Mouse (Mus musculus) spleen, postnatal 14 days (tissue): Measurements from ENCODE around the gene Prelid3b.

Experiments used
- DNase-seq, 2 experiments: peaks; one replicate each; pipeline ENCODE4 v3.0.0; 2021 to 2022; ENCODE audit warnings: low spot score in 2 of 2

Prelid3b gene

GRCm38 (mm10) chr2:174472818-174473549 lies at the start of gene Prelid3b:
TSS of gene Prelid3b (minus strand) at chr2:174473081.
- DNase-seq = peak; percentile 100

DNA sequence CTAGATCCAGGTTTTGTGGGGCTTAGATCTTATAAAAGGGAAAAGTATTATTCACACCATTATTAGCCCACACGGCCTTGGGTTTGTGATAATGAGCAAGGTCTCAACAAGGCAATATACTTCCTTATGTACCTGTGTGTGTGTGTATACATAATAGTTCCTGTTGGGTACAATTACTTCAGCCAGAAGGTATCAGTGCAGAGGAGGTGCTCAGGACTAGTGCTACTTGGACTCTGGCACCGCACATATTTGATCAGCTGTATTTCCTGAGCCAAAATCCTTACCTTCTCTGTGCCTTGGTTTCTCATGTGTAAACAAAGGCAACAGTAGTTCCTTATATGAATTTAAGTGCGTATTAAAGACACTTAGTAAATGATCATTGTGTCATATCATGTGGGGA lies 49.3 kb upstream of the Prelid3b start:
- DNase-seq = no peak

- DNase-seq = no peak
Measured at GRCm38 (mm10) chr2:174517141-174518079, 44.5 kb upstream of the Prelid3b start.

GRCm38 (mm10) chr2:174514887-174515286 lies 42.0 kb upstream of the Prelid3b start:
- DNase-seq = no peak

DNA sequence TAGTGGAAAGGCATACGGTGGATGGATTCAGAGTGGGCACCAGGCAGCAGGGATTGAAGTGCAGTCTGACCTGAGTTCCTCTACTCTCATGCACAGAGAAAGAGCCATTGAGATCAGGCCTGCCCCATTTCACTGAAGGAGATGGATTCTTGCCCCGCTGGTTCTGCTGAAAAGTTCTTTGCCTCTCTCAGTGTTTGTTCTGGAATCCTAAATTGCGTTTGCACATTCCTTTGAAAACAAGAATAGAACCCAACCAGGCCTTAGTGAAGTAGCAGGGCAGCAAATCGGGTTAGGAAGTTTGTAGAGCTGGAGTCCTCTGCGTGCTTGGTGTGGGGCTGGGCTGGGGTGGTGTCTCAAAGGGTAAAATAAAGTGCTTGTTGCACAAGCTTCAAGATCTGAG lies 40.9 kb upstream of the Prelid3b start:
- no peak for DNase-seq

GRCm38 (mm10) chr2:174509825-174510224 lies 36.9 kb upstream of the Prelid3b start:
- DNase-seq = no peak

DNA sequence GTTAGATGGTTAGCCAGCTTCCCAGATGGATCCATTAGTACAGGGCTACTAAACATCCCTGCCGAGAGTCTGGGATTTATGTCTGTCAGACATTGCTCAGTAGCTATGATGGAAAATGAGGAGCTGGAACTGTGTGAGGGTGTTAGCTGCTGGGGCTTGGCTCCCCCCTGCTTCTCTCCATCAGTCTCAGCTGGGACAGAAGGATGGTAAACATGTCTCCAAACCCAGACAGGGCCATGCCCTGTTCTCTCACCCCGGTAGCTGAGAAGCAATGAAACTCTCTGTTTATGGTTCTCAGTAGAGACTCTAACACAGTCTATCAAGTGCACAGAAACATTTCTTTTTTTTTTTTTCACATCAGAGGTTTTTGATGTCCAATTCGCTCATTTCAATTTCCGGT lies 35.1 kb upstream of the Prelid3b start:
- no peak for DNase-seq

- DNase-seq = no peak
Measured at GRCm38 (mm10) chr2:174502831-174503460, 30.1 kb upstream of the Prelid3b start.

DNA sequence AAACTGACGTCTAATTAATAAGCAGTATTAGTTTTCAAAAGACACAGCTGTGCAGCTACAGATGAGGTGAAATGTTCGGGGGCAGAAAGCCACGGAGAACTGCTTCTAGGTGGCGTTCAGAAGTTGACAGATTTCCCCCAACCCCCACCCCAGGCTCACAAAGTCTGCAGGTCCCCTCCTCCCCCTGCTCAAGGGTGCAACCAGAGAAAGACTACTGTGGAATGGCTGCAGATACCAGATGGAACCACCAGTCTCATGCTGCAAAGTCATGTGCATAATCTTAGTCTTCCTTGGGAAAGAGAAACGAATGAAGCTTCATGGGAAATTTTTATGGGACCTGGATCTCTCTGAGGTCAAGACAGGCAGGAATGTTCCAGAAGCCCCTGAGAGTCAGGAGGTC lies 29.4 kb upstream of the Prelid3b start:
- DNase-seq = no peak

- DNase-seq = no peak
Measured at GRCm38 (mm10) chr2:174501517-174501916, 28.6 kb upstream of the Prelid3b start.

DNA sequence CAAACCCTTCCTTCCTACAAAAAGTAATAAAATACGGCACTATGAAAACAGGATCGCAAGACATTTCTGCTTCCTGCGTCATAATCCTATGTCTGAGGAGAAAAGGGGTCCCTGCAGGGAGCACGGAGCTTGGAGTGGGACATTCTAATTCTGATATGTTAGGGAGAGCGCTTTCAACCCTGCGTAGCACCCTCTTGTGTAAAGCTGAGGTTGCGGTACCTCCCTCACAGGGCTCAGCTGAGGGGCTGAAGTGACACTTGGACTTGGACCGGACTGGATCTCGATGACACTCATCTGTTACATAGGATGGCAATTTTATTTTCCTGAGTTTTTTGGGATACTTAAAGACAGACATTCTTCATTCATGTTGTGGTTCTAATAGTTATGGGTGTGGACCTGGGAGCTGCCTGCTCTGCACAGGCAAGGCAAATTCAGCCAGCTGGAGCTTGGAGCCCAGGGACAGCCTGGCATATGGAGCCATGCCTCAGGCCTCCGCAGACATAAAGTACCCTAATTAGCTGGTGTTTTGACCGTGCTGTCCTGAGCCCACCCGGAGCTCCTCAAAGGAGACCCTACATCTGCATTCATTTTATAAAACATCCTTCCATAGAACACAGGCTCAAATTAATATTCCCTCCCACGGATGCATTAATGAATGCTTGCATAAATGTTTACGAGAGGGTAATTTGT lies 28.1 kb upstream of the Prelid3b start:
- DNase-seq = no peak

DNA sequence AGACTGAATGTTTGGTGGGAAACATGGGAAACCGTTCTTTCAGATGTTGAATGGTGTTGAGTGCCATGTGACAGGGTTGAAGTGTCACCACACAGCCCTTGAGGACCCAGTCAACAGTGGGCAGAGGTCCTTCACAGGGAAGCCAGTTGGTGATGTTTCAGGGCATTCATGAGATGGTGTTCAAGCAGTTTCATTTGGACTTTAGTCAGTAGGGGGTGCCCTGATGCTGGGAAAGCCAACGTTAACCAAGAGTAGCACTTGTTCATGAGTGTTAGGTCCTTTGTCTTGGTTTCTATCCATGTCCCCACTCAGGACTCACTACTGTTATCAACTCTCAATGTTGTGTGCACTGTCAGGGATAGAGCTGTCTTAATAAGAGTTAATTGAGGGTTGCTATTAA lies 20.0 kb upstream of the Prelid3b start:
- peak in 1 of 2 experiments; percentile 24 for DNase-seq

GRCm38 (mm10) chr2:174487005-174487404 lies 14.1 kb upstream of the Prelid3b start:
- DNase-seq = no peak

DNA sequence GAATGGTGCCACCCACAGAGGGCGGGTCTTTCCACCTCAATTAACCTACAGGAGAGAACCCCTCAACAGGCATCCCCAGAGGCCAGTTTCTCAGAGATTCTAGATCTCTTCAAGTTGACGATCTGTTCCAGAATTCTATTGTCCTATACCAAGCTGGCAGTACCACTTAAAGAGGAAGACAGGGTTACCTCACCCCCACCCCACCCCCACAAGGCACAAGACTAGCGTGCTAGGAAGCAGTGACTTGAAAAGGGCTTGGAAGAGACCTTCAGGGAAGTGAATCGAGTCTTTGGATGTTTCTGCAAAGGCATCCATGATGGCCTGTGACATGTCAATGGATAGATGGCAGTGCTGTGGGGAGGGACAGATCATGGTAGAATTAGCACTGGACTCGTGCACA lies 5.9 kb upstream of the Prelid3b start:
- no peak for DNase-seq

GRCm38 (mm10) chr2:174477543-174478319 lies 4.8 kb upstream of the Prelid3b start:
- no peak for DNase-seq

GRCm38 (mm10) chr2:174473550-174473927 lies 658 bp upstream of the Prelid3b start:
- DNase-seq = no peak

DNA sequence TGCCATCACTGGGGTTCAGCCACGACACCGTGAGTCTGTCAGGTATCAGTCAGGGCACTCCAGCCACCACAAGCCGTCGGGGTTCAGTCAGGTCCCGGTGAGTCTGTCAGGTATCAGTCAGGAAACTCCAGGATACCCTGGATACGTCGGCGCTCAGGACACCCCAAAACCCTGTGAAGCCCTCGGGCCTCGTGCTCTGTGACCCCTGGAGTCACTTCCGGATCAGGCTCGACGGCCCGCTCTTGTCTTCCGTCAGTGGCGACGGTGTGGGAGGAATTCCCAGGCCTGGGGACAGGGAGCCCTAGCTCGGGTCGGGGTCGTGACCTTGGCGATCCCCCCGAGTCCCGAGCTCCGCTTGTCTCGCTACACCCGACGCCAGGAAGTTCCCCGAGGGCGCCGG lies 474 bp downstream of the Prelid3b start:
- DNase-seq = no peak

- DNase-seq = no peak
Measured at GRCm38 (mm10) chr2:174470786-174471405, 2.0 kb downstream of the Prelid3b start.

- no peak for DNase-seq
Measured at GRCm38 (mm10) chr2:174470333-174470732, 2.5 kb downstream of the Prelid3b start.

DNA sequence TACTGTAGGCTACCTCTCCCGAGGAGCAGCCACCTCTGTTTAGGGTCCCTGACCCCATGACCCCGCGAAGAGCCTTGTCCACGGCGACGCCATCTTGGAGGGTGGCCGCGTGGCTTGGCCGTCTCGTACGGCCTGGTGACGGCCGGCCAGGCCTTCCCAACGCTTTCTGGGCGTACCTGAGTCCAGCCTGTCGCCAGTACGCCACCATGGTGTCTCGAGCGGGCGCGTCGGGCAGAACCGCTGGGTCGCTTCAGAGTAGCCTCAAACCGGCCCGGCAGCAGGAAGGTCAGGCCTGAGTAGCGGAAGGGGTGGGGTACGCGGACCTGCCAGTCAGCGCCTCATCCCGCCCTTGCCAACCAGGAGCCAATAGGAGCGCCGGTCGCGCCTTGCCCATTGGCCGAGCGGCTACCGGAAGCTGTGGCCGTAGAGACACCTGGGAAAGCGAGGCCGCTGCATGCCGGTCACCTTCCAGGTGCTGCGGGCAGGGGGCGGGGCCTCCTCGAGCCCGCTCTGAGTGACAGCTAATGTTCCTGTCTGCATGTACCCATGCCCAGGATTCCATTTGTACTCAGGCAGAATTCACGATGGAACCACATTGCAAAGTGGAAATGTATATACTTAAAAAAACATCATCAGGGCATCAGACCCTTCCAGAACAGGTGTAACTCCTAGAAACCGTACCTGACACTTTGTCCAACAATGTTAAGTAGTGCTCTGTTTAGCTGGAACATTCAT lies 8.9 kb downstream of the Prelid3b start, which contains the start of gene Atp5e:
Gene Atp5e, minus strand, starts transcription at position 317 of the 735 bp plus-strand sequence.
- DNase-seq = peak; percentile 89 to 93
